Mouse (Mus musculus) G1E (cell line): ENCODE data around the gene Lrrc9. TPM values are rescaled to one million over a fixed set of nuclear protein-coding genes. Genes with fewer than 3 reads are reported as not detected.

Experiments used
- ATAC-seq: 2 replicates; pipeline ENCODE4 v1.8.0; 2016; ENCODE audit warnings: mild to moderate bottlenecking; ENCODE audit not compliant: insufficient number of reproducible peaks, poor library complexity, low FRiP score, severe bottlenecking; ENCODE audit errors: extremely low read depth
- DNase-seq: peaks from one replicate; pipeline ENCODE4 v3.0.0; 2012; ENCODE audit warnings: low spot score
- H3K27me3 ChIP-seq: 2 replicates; pipeline ENCODE4 v1.6.1; 2012; ENCODE audit warnings: mild to moderate bottlenecking, low read length, inconsistent platforms; ENCODE audit not compliant: insufficient read depth
- H3K36me3 ChIP-seq: replicated peaks from 2 replicates; pipeline ENCODE3; 2012; ENCODE audit warnings: mild to moderate bottlenecking, inconsistent platforms
- H3K4me1 ChIP-seq: 2 replicates; pipeline ENCODE4 v1.6.1; 2012; ENCODE audit warnings: low read depth, low read length, inconsistent platforms, mixed read lengths; ENCODE audit not compliant: insufficient read depth
- H3K4me3 ChIP-seq: 2 replicates; pipeline ENCODE4 v1.5.1; 2012; ENCODE audit warnings: low read depth, mild to moderate bottlenecking, inconsistent platforms, low read length, moderate library complexity, mixed read lengths
- H3K9me3 ChIP-seq: replicated peaks from 2 replicates; pipeline ENCODE4 v1.6.1; 2012; ENCODE audit warnings: inconsistent platforms
- CTCF ChIP-seq: IDR thresholded peaks from 2 replicates; pipeline ENCODE4 v1.5.1; 2012; ENCODE audit warnings: low read depth, low read length, inconsistent platforms, mixed read lengths
- GATA1 ChIP-seq: IDR thresholded peaks from 2 replicates; pipeline ENCODE4 v1.6.1; 2012; ENCODE audit warnings: borderline replicate concordance, low read length, inconsistent platforms, mixed read lengths
- GATA2 ChIP-seq: IDR thresholded peaks from 2 replicates; pipeline ENCODE4 v1.6.1; 2012; ENCODE audit warnings: low read depth, low read length, inconsistent platforms, borderline replicate concordance
- POLR2AphosphoS5 ChIP-seq: IDR thresholded peaks from 2 replicates; pipeline ENCODE4 v1.6.1; 2012; ENCODE audit warnings: low read depth, low read length, inconsistent platforms; ENCODE audit not compliant: insufficient replicate concordance
- TAL1 ChIP-seq: conservative IDR thresholded peaks from 2 replicates; pipeline ENCODE4 v1.6.1; 2012; ENCODE audit warnings: low read depth, low read length, inconsistent platforms, mixed read lengths
- polyA plus RNA-seq: library from polyadenylated mRNA; stranded (reverse); fragments of >175 nt; gene quantifications from 2 replicates; pipeline ENCODE4 v1.2.3, GENCODE M21; 2012
- total RNA-seq, 2 experiments: library from RNA; stranded (forward) in 1 of 2; stranded (reverse) in 1 of 2; fragments of 200-1000 nt in 1 of 2; fragments of >200 nt in 1 of 2; fragmentation: Nextera tagmentation in 1 of 2; gene quantifications; 2 replicates each; pipeline ENCODE4 v1.2.3; 2014 to 2017

The Lrrc9 gene
- total and polyA plus RNA-seq, 3 experiments, result 0.16 TPM; not detected in 2

- TF ChIP-seq POLR2AphosphoS5, result no peak
- no peak for TF ChIP-seq GATA2
- no peak for TF ChIP-seq TAL1
- TF ChIP-seq GATA1, result no peak
- no peak for TF ChIP-seq CTCF
- ATAC-seq, result no peak
- DNase-seq, result no peak
- Histone ChIP-seq H3K4me3 (0 out of 2 replicates have a peak overlapping the region, but pooled peaks have one; percentile 5), H3K27me3 (peaks cover 15% of the 10 kb centered on the region), H3K36me3 (no peaks in the 10 kb centered on the region), H3K9me3 (peaks cover 10% of the 10 kb centered on the region), H3K4me1 (no peaks in the 10 kb centered on the region)
These were observed 33.4 kb upstream of the Lrrc9 start for GRCm38 (mm10) chr12:72408111-72408891.

GRCm38 (mm10) chr12:72408954-72409353 lies 32.7 kb upstream of the Lrrc9 start, which contains the start of gene Rtn1:
Gene Rtn1, minus strand, starts transcription at chr12:72409054.
- TF ChIP-seq GATA2 (no peak), POLR2AphosphoS5 (no peak), GATA1 (no peak), TAL1 (no peak), CTCF (no peak)
- Histone ChIP-seq H3K4me3 (0 out of 2 replicates have a peak within 1 kb of the TSS, but pooled peaks have one; percentile 5), H3K36me3 (no peaks in the 10 kb centered on the region), H3K9me3 (peaks cover 10% of the 10 kb centered on the region), H3K27me3 (peaks cover 15% of the 10 kb centered on the region), H3K4me1 (no peaks in the 10 kb centered on the region)
- no peak for ATAC-seq
- DNase-seq, result no peak

GRCm38 (mm10) chr12:72417762-72418161 lies 23.9 kb upstream of the Lrrc9 start:
- no peak for TF ChIP-seq CTCF
- TF ChIP-seq GATA1, result no peak
- no peak for TF ChIP-seq TAL1
- TF ChIP-seq POLR2AphosphoS5, result no peak
- no peak for TF ChIP-seq GATA2
- no peak for ATAC-seq
- Histone ChIP-seq H3K9me3 (no peaks in the 10 kb centered on the region), H3K27me3 (no peaks in the 10 kb centered on the region), H3K4me1 (no peaks in the 10 kb centered on the region), H3K4me3 (no peak overlapping the region), H3K36me3 (no peaks in the 10 kb centered on the region)
- DNase-seq, result no peak

GRCm38 (mm10) chr12:72422681-72423080 lies 19.0 kb upstream of the Lrrc9 start:
- no peaks in the 10 kb centered on the region for H3K4me1 ChIP-seq
- DNase-seq (no peak), ATAC-seq (no peak)
- no peaks in the 10 kb centered on the region for H3K27me3 ChIP-seq
- H3K36me3 ChIP-seq, result no peaks in the 10 kb centered on the region
- no peaks in the 10 kb centered on the region for H3K9me3 ChIP-seq
- H3K4me3 ChIP-seq, result no peak overlapping the region
- TF ChIP-seq CTCF (no peak), POLR2AphosphoS5 (no peak)

GRCm38 (mm10) chr12:72427722-72428126 lies 13.9 kb upstream of the Lrrc9 start:
- H3K4me1 ChIP-seq, result no peaks in the 10 kb centered on the region
- no peaks in the 10 kb centered on the region for H3K27me3 ChIP-seq
- no peaks in the 10 kb centered on the region for H3K36me3 ChIP-seq
- no peak overlapping the region for H3K4me3 ChIP-seq
- TF ChIP-seq CTCF (0 out of 2 replicates have a peak, but pooled peaks have one; percentile 26), GATA1 (no peak)
- ATAC-seq (peak; percentile 15), DNase-seq (no peak)
- no peaks in the 10 kb centered on the region for H3K9me3 ChIP-seq

- ATAC-seq, result no peak
- H3K27me3 ChIP-seq, result no peaks in the 10 kb centered on the region
- H3K9me3 ChIP-seq, result no peaks in the 10 kb centered on the region
- TF ChIP-seq CTCF (no peak), GATA1 (no peak), GATA2 (no peak), POLR2AphosphoS5 (no peak), TAL1 (no peak)
- H3K4me1 ChIP-seq, result no peaks in the 10 kb centered on the region
- no peak for DNase-seq
- no peak overlapping the region for H3K4me3 ChIP-seq
- no peaks in the 10 kb centered on the region for H3K36me3 ChIP-seq
These were observed 9.5 kb upstream of the Lrrc9 start for GRCm38 (mm10) chr12:72432209-72432608.
